Mouse (Mus musculus) midbrain, embryonic 15.5 days (tissue): Measurements from ENCODE around the gene Ing4. TPM values are rescaled to one million over a fixed set of nuclear protein-coding genes. Genes with fewer than 3 reads are reported as not detected.
"Not testable (repeated sequence)": the region's sequence is repeated elsewhere in the genome, so short reads cannot be mapped to it uniquely, and the experiment has no call there.

ENCODE experiments used
- ATAC-seq: fragments of 200-750 bp; cut with Nextera tagmentation; replicated peaks from 2 replicates; pipeline ENCODE4 v1.8.0; 2017; ENCODE audit warnings: moderate TSS enrichment
- H3K27ac ChIP-seq: fragments of 300-500 bp; sonication (generic); 2 replicates; pipeline ENCODE4 v1.5.1; 2015; ENCODE audit warnings: mild to moderate bottlenecking, inconsistent platforms
- H3K27me3 ChIP-seq: fragments of 300-500 bp; sonication (generic); replicated peaks from 2 replicates; pipeline ENCODE4 v1.6.1; 2015; ENCODE audit warnings: inconsistent platforms
- H3K36me3 ChIP-seq: fragments of 300-500 bp; sonication (generic); replicated peaks from 2 replicates; pipeline ENCODE4 v1.6.1; 2015; ENCODE audit warnings: inconsistent platforms
- H3K4me1 ChIP-seq: fragments of 300-500 bp; sonication (generic); 2 replicates; pipeline ENCODE4 v1.6.1; 2015; ENCODE audit warnings: inconsistent platforms
- H3K4me2 ChIP-seq: fragments of 300-500 bp; sonication (generic); 2 replicates; pipeline ENCODE4 v1.6.1; 2015; ENCODE audit warnings: inconsistent platforms, mild to moderate bottlenecking, moderate library complexity
- H3K4me3 ChIP-seq: fragments of 300-500 bp; sonication (generic); 2 replicates; pipeline ENCODE4 v1.5.1; 2015; ENCODE audit warnings: mild to moderate bottlenecking, inconsistent platforms
- H3K9ac ChIP-seq: fragments of 300-500 bp; sonication (generic); 2 replicates; pipeline ENCODE4 v1.6.1; 2015; ENCODE audit warnings: mild to moderate bottlenecking, inconsistent platforms
- H3K9me3 ChIP-seq: fragments of 300-500 bp; sonication (generic); 2 replicates; pipeline ENCODE4 v1.6.1; 2016; ENCODE audit warnings: inconsistent platforms
- WGBS: fragments of 180-500 bp; shearing (Covaris S2); methylation state at CpG from one replicate; pipeline ENCODE4 v1.1.7; 2015; ENCODE audit warnings: mixed read lengths; 5-methylcytosine and 5-hydroxymethylcytosine counted together
- polyA plus RNA-seq: library from polyadenylated mRNA; unstranded; fragments of >200 nt; fragmentation: Nextera tagmentation; extraction: Ambion mirVana; gene quantifications from 2 replicates; pipeline ENCODE4 v1.2.1, GENCODE M21; 2015

Gene Ing4
- polyA plus RNA-seq, 1 experiment from 2014 or later: 165 TPM

DNA sequence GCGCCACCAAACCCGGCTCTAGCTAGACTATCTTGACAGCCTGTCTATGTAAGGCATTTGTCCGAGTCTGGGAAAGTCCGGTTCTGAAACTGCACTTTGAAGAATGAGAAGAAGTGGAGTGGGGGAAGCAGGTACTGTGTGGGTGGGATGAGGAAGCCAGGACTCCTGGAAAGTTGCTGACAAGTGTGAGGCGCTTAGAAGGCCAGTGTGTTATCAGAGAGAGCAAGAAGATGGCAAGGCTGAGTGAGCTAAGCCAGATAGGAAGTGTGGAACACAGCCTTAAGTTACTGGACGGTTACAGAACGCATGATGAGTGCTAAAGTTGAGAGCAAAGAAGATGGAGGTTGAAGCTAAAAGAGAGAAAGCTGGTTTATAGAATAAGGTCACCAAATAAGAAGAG lies 2.5 kb downstream of the Ing4 start:
- Histone ChIP-seq H3K4me1 (peaks cover 26% of the 10 kb centered on the region), H3K4me2 (no peak overlapping the region), H3K9ac (no peak overlapping the region), H3K27me3 (no peaks in the 10 kb centered on the region), H3K27ac (no peak overlapping the region), H3K36me3 (peaks cover 23% of the 10 kb centered on the region), H3K4me3 (no peak overlapping the region), H3K9me3 (no peaks in the 10 kb centered on the region)
- WGBS: 94% methylated on average over 7 of the region's 7 CpGs
- ATAC-seq: no peak

DNA sequence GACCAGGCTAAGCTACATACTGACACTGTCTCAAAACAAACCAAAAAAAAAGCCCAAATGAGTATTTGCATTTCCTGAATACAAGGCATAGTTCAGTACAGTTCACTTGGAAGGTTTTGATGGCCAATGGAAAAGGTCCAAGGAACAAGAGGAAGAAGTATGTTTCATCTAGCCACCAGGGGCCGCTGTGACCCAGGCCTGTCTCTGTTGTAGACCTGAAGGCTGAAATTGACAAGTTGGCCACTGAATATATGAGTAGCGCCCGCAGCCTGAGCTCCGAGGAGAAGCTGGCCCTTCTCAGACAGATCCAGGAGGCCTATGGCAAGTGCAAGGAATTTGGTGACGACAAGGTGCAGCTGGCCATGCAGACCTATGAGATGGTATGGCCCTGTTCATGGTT lies 7.1 kb downstream of the Ing4 start:
- peak; percentile 50 for ATAC-seq
- Histone ChIP-seq H3K27ac (no peak overlapping the region), H3K36me3 (peaks cover 46% of the 10 kb centered on the region), H3K9me3 (no peaks in the 10 kb centered on the region), H3K9ac (no peak overlapping the region), H3K27me3 (no peaks in the 10 kb centered on the region), H3K4me1 (peaks cover 5% of the 10 kb centered on the region; the same call in 1 of the 2 replicates), H3K4me2 (no peak overlapping the region), H3K4me3 (no peak overlapping the region)
- WGBS: 38% methylated on average over 5 of the region's 5 CpGs

DNA sequence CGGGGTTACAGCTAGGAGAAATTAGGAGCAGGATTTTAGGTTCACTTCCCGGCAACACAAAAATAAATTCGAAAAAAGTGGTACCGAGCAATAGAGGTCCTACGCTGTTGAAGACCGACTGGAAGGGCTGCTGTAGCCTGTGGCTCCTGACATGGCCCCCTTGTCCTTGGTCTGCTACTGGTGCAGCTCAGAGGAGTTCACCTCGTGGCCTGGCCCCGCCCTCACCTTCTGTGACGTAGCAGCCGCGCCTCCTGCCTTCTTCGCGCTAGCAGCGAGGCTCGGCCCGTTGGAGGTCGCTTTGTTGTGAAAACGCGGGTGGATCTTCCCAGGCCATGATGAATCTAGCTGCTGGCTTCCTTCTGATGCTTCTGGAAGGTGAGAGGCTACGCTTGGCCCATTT lies 10.1 kb downstream of the Ing4 start, which contains the start of gene Acrbp:
Gene Acrbp (plus strand): TSS at position 12 of the 400 bp plus-strand sequence.
- H3K27me3 ChIP-seq: no peaks in the 10 kb centered on the region
- 45% methylated on average over 20 of the region's 20 CpGs for WGBS
- no peak within 1 kb of the TSS for H3K4me2 ChIP-seq
- no peak for ATAC-seq
- H3K4me1 ChIP-seq: peaks cover 5% of the 10 kb centered on the region; the same call in 1 of the 2 replicates
- no peaks in the 10 kb centered on the region for H3K9me3 ChIP-seq
- no peak within 1 kb of the TSS for H3K4me3 ChIP-seq
- no peak within 1 kb of the TSS for H3K9ac ChIP-seq
- H3K36me3 ChIP-seq: peaks cover 49% of the 10 kb centered on the region
- no peak within 1 kb of the TSS for H3K27ac ChIP-seq

DNA sequence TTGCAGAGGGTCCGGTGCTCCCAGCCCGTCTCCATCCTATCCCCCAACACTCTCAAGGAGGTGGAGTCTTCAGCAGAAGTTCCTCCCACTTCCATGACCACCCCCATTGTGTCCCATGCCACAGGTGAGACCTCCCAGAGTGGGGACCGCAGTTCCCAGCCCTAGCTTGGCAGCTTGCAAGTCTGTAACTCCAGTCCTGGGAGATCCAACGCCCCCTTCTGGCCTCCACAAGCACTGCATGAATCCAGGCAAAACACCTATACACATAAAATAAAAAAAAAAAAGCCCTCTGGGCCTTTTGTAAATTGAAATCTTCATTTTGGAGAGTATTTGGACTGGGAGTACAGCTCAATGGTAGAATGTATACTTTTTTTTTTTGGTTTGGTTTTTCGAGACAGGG lies 11.7 kb downstream of the Ing4 start:
- Histone ChIP-seq H3K4me1 (peaks cover 5% of the 10 kb centered on the region; the same call in 1 of the 2 replicates), H3K27me3 (no peaks in the 10 kb centered on the region), H3K4me2 (no peak overlapping the region), H3K4me3 (no peak overlapping the region), H3K9ac (no peak overlapping the region), H3K27ac (no peak overlapping the region), H3K9me3 (no peaks in the 10 kb centered on the region), H3K36me3 (peaks cover 48% of the 10 kb centered on the region)
- 75% methylated on average over 5 of the region's 5 CpGs for WGBS
- no peak for ATAC-seq

DNA sequence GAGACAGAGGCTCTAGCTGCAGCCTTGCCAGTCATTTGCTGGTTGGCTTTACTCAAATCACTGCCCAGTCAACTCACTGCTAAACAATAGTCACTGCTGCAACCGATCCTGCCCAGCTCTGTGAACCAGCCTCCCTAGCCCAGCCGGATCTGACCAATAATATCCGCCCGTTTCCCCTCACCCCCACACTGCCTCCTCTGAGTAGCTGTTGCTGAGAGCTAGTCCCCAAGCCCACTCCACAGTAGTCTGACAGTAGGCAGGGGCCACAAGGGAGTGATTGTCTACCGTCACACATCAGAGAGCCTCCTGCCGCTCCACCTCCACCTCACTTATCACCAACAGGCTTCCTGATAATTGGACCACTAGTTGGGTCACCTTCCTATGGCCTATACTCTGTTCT lies 21.9 kb downstream of the Ing4 start:
- H3K9me3 ChIP-seq: no peaks in the 10 kb centered on the region
- H3K27ac ChIP-seq: no peak overlapping the region
- no peaks in the 10 kb centered on the region for H3K36me3 ChIP-seq
- no peak overlapping the region for H3K4me2 ChIP-seq
- no peak for ATAC-seq
- no peaks in the 10 kb centered on the region for H3K27me3 ChIP-seq
- WGBS: 41% methylated on average over 6 of the region's 6 CpGs
- no peak overlapping the region for H3K4me3 ChIP-seq
- H3K4me1 ChIP-seq: no peaks in the 10 kb centered on the region
- H3K9ac ChIP-seq: no peak overlapping the region

DNA sequence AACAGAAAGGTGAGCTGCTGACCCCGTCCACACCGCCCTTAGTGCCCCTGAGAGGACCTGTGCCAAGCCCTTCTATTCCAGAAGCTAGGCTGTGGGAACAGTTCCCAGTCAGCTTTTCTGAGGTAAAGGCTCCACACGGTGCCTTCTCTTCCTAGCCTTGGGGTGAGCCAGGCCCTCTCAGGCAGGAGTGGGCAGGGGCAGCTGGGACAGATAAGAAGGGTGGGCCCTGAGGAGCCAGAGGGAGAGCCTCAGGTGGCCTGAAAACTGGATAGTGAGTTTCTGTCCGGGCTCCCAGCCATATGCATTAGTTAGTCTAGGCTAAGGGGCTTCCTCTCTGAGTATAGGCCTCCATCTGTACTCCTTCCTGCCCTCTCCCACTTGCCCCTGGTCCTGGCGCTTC lies 23.0 kb downstream of the Ing4 start:
- no peak overlapping the region for H3K4me2 ChIP-seq
- 92% methylated on average over 5 of the region's 5 CpGs for WGBS
- no peaks in the 10 kb centered on the region for H3K36me3 ChIP-seq
- H3K4me3 ChIP-seq: no peak overlapping the region
- H3K27me3 ChIP-seq: no peaks in the 10 kb centered on the region
- H3K4me1 ChIP-seq: no peaks in the 10 kb centered on the region
- no peak overlapping the region for H3K9ac ChIP-seq
- H3K27ac ChIP-seq: no peak overlapping the region
- ATAC-seq: no peak
- no peaks in the 10 kb centered on the region for H3K9me3 ChIP-seq

DNA sequence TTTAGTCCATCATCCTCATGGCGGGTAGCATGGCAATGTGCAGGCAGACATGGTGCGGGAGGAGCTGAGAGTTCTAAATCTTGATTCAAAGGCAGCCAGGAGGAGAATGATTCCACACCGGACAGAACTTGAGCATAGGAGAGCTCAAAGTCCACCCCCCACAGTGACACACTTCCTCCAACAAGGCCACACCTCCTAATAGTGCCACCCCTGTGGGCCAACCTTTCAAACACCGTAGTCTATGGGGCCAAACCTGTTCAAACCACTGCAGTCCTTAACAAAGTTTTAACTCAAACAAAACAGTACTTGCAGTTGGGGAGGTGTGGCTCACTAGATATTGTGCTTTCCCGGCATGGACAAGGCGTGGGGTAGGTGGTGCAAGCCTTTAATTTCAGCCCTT lies 24.3 kb downstream of the Ing4 start:
- H3K4me1 ChIP-seq: no peaks in the 10 kb centered on the region
- no peaks in the 10 kb centered on the region for H3K36me3 ChIP-seq
- no peak overlapping the region for H3K4me3 ChIP-seq
- no peak for ATAC-seq
- WGBS: 87% methylated on average over 6 of the region's 6 CpGs
- H3K4me2 ChIP-seq: no peak overlapping the region
- H3K27ac ChIP-seq: no peak overlapping the region
- no peak overlapping the region for H3K9ac ChIP-seq
- H3K9me3 ChIP-seq: no peaks in the 10 kb centered on the region
- no peaks in the 10 kb centered on the region for H3K27me3 ChIP-seq

DNA sequence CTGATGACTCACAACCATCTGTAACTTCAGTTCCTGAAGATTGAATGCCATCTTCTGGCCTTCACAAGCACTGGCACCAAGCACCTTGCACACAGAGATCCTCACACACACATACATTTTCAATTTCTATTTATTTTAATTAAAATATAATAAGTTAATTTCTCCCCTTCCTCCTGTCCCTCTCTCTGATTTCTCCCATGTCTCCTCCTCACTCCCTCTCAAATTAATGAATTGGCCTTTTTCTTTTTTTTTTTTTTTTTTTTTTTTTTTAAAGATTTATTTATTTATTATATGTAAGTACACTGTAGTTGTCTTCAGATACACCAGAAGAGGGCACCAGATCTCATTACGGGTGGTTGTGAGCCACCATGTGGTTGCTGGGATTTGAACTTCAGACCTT lies 25.7 kb downstream of the Ing4 start:
- not testable (repeated sequence) for H3K9ac ChIP-seq, H3K4me3 ChIP-seq, ATAC-seq, H3K36me3 ChIP-seq, H3K4me2 ChIP-seq, H3K27me3 ChIP-seq, H3K4me1 ChIP-seq, H3K27ac ChIP-seq, H3K9me3 ChIP-seq
- WGBS: no CpG with 5 or more reads among the region's 1 CpGs

DNA sequence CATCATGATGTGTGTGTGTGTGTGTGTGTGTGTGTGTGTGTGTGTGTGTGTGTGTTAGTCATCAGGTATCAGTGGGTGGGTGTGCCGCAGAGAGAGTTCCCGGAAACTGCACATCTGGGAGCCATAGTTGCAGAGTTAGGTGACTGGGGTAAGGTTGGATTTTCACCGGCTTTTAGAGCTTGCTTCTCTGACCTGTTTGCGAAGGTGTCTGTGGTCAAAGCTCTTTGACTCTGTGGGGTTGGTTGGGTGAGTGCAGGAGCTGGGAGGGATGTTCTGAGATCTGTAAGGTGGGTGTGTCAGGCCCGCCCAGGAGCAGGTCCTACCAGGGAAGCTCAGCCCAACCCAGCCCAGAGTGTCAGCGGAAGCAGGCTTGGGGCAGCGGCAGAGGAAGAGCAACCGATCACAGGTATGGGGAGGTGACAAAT lies 28.0 kb downstream of the Ing4 start, which contains the start of gene Lpar5:
Gene Lpar5 (plus strand): TSS at position 350 of the 425 bp plus-strand sequence.
- Histone ChIP-seq H3K27me3 (no peaks in the 10 kb centered on the region), H3K9ac (no peak within 1 kb of the TSS), H3K4me3 (no peak within 1 kb of the TSS), H3K4me1 (peaks cover 4% of the 10 kb centered on the region; the same call in 1 of the 2 replicates), H3K36me3 (no peaks in the 10 kb centered on the region), H3K27ac (no peak within 1 kb of the TSS), H3K9me3 (no peaks in the 10 kb centered on the region), H3K4me2 (no peak within 1 kb of the TSS)
- 66% methylated on average over 8 of the region's 8 CpGs for WGBS
- no peak for ATAC-seq

DNA sequence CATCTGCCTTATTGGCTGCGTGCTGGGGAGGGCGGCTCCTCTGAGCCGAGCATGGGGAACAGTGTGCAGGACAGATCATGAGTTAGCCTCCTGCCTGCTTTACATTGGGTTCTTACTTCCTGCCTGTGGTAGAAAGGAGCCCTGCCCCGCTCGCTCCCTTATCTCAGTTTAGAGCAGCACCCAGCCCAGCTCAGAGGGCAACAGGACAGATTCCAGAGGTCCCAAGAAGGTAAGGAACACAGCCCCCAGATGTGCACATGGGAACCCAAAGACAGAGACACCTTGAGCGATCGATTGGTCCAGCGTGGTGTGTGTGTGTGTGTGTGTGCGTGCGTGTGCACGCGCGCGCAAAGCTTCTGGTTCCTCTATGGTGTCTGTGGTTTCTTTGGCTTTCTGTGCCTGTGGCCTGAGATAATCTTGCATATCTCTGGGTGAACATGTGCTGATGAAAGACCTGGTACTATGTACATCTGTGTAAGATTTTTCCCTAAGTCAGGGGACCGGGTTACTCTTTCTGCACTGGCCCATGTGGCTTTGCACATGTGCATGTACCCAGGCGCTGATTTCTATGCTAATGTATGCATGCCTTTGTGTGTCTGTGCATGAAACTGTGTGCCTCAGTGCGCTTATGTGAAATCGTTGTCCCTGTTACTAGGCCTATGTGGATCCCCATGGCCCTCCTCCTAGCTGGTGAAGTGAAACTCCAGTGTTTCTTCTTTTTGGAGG lies 31.8 kb downstream of the Ing4 start:
- peak overlapping the region; percentile 66 for H3K27ac ChIP-seq
- no peaks in the 10 kb centered on the region for H3K27me3 ChIP-seq
- H3K4me2 ChIP-seq: no peak overlapping the region
- no peak overlapping the region for H3K9ac ChIP-seq
- H3K9me3 ChIP-seq: no peaks in the 10 kb centered on the region
- H3K4me3 ChIP-seq: no peak overlapping the region
- peak; percentile 79 for ATAC-seq
- 79% methylated on average over 18 of the region's 18 CpGs for WGBS
- H3K4me1 ChIP-seq: peaks cover 4% of the 10 kb centered on the region; the same call in 1 of the 2 replicates
- H3K36me3 ChIP-seq: no peaks in the 10 kb centered on the region

DNA sequence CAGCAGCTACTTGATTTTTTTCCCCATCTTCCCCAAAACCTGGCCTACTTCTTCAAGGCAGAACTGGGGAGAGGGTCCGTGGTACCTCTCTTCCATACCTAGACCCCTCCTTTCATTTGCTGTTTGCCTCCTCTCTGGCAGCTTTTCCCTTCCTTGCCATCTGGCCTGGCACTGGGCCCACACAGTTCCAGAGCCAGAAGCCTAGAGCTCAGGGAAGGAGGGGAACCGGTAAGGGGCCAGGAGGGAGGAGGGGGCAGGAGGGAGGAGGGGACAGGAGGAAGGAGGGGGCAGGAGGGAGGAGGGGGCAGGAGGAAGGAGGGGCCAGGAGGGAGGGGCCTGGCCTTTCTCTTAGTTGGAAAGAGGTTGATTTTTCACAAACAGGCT lies 32.3 kb downstream of the Ing4 start:
- ATAC-seq: peak; percentile 80
- Histone ChIP-seq H3K9me3 (no peaks in the 10 kb centered on the region), H3K36me3 (no peaks in the 10 kb centered on the region), H3K4me3 (no peak overlapping the region), H3K4me1 (peaks cover 4% of the 10 kb centered on the region; the same call in 1 of the 2 replicates), H3K27ac (peak overlapping the region; percentile 66), H3K9ac (no peak overlapping the region), H3K4me2 (no peak overlapping the region), H3K27me3 (no peaks in the 10 kb centered on the region)
- 10% methylated on average over 2 of the region's 2 CpGs for WGBS

DNA sequence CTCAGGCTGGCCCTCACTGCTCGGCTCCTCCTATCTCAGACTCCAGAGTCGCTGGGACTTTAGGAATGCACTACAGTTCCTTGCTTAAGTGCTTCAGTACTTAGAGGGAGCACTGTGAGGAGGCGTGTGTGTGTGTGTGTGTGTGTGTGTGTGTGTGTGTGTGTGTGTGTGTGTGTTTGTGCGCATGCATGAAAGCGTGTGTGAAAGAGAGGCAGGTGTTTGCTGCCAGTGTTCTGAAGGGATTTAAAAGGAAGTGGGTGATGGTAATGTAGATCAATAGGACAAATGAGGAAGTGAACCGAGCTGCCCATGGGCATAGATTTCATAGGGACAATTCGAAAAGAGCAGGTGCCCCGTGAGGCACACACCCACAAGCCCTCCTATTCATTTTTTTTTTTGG lies 34.3 kb downstream of the Ing4 start:
- H3K9me3 ChIP-seq: no peaks in the 10 kb centered on the region
- H3K27ac ChIP-seq: no peak overlapping the region
- H3K4me3 ChIP-seq: no peak overlapping the region
- H3K27me3 ChIP-seq: no peaks in the 10 kb centered on the region
- WGBS: 66% methylated on average over 8 of the region's 8 CpGs
- H3K4me2 ChIP-seq: no peak overlapping the region
- no peaks in the 10 kb centered on the region for H3K36me3 ChIP-seq
- no peak for ATAC-seq
- H3K4me1 ChIP-seq: peaks cover 4% of the 10 kb centered on the region; the same call in 1 of the 2 replicates
- H3K9ac ChIP-seq: no peak overlapping the region

DNA sequence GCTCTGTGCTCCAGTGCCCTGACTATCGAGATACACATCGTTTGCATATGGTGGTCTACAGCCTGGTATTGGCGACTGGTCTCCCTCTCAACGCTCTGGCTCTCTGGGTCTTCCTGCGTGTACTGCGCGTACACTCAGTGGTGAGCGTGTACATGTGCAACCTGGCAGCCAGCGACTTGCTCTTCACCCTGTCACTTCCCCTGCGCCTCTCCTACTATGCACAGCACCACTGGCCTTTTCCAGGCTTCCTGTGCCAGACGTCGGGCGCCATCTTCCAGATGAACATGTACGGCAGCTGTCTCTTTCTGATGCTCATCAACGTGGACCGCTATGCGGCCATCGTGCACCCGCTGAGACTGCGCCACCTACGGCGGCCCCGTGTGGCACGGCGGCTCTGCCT lies 41.8 kb downstream of the Ing4 start:
- Histone ChIP-seq H3K27ac (peak overlapping the region; percentile 94), H3K36me3 (no peaks in the 10 kb centered on the region), H3K4me1 (peaks cover 11% of the 10 kb centered on the region), H3K9me3 (no peaks in the 10 kb centered on the region), H3K27me3 (no peaks in the 10 kb centered on the region), H3K9ac (peak overlapping the region; percentile 55), H3K4me2 (peak overlapping the region; percentile 74), H3K4me3 (peak overlapping the region; percentile 46)
- WGBS: 23% methylated on average over 25 of the region's 25 CpGs
- no peak; the same call in 1 of the 2 replicates for ATAC-seq
